Mouse (Mus musculus): ENCODE results near the gene Slc12a4. TPM values are rescaled to one million over a fixed set of nuclear protein-coding genes. Genes with fewer than 3 reads are reported as not detected.

Slc12a4 gene
- total and polyA plus RNA-seq, 3 experiments = 4.4 to 8.7 (median 6.6) TPM

DNA sequence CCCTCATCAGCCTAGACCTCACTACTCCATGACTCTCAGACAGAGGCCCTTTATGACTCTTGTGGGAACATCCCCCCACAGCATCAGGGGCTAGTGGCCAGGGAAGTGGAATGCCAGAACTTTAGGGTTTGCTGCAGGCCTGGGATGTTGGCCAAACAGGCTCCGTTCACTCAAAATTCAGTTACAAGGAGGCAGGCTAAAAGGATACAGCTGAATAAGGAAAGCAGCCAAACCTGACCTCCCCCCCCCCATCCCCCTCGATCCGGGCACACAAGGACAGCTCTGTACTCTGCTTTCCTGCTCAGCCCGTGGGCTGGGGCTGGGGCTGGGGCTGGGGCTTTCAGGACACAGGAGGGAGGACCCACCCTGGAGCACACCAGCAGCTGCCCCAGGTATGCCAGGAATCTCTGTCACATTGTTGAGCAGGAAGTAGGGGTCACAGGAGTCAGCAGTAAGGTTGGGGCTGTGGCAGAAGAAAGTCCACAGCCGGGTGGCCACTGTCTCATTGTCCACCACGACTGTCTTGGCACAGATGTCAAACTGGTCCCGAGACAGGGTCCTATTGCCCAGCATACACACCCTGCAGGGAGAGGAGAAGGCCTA is 14.7 kb downstream of the Slc12a4 start:
- TF ChIP-seq TAL1 (conservative IDR thresholded peaks at IDR 0.05; ENCODE audit: low read depth, low read length) (no peak), GATA1 (IDR thresholded peaks at IDR 0.05; ENCODE audit: borderline replicate concordance, low read length) (no peak), CTCF (IDR thresholded peaks at IDR 0.05; ENCODE audit: low read depth, low read length) (no peak), POLR2AphosphoS5 (IDR thresholded peaks at IDR 0.05; ENCODE audit: insufficient replicate concordance, low read depth, low read length) (no peak), GATA2 (IDR thresholded peaks at IDR 0.05; ENCODE audit: borderline replicate concordance, low read depth, low read length) (no peak)
- ATAC-seq (ENCODE audit: extremely low read depth, insufficient number of reproducible peaks, low FRiP score, poor library complexity, severe bottlenecking) = no peak
- no peak for DNase-seq (ENCODE audit: low spot score)
- Histone ChIP-seq H3K36me3 (replicated peaks) (peaks cover 89% of the 10 kb centered on the region), H3K4me1 (ENCODE audit: insufficient read depth, low read depth, low read length) (peaks cover 12% of the 10 kb centered on the region), H3K9me3 (replicated peaks) (no peaks in the 10 kb centered on the region), H3K4me3 (ENCODE audit: low read depth, low read length) (no peak overlapping the region), H3K27me3 (ENCODE audit: insufficient read depth, low read length) (no peaks in the 10 kb centered on the region)

DNA sequence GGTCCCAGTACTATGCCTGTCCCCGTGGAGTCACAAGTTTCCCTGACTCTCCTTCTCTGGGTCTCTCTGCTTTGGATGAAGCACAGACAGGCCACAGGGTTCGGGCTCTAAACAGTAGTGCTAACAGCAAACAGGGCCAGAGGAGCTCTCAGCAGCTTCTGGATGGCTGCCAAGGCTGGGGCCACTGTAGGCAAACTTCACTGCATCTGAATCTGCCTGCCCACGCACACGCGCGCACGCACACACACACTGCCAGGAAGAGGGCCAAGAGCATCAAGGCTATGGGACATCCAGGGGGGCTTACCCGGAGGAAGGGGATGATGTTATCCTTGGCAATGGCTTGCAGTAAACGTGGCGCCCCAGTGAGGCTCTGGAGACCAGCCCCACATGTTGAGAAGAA is 16.5 kb downstream of the Slc12a4 start:
- ATAC-seq (ENCODE audit: extremely low read depth, insufficient number of reproducible peaks, low FRiP score, poor library complexity, severe bottlenecking) (no peak), DNase-seq (ENCODE audit: low spot score) (peak; percentile 54)
- H3K36me3 ChIP-seq (replicated peaks) = peaks cover 93% of the 10 kb centered on the region

DNA sequence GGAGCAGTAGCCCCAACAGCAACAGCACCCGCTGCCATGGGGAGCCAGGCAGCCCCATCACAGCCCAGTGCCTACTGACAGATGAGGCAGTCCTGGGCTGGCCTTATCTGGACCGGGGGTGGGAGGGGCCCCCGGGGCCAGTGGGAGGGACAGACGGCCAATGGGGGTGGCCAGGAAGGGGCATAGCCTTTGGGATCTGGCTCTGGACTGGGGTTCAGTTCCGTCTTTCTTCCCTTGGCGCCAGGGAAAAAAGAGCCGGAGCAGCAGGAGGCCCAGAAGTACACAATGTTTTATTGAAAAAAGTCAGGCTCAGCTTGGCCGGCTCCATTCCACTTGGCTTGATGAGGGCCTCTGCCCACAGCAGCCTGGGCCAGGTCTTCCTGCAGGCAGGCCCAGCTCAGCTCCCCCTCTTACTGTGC is 22.6 kb downstream of the Slc12a4 start, which contains the start of gene Lcat:
TSS of gene Lcat (minus strand) at position 62 of the 419 bp plus-strand sequence.
- ATAC-seq (ENCODE audit: extremely low read depth, insufficient number of reproducible peaks, low FRiP score, poor library complexity, severe bottlenecking) = no peak
- H3K36me3 ChIP-seq (replicated peaks) = peaks cover 82% of the 10 kb centered on the region
- H3K4me3 ChIP-seq (ENCODE audit: low read depth, low read length) = no peak within 1 kb of the TSS
- H3K27me3 ChIP-seq (ENCODE audit: insufficient read depth, low read length) = no peaks in the 10 kb centered on the region
- TF ChIP-seq CTCF (IDR thresholded peaks at IDR 0.05; ENCODE audit: low read depth, low read length) = no peak
- TF ChIP-seq TAL1 (conservative IDR thresholded peaks at IDR 0.05; ENCODE audit: low read depth, low read length) = no peak
- TF ChIP-seq POLR2AphosphoS5 (IDR thresholded peaks at IDR 0.05; ENCODE audit: insufficient replicate concordance, low read depth, low read length) = no peak
- TF ChIP-seq GATA1 (IDR thresholded peaks at IDR 0.05; ENCODE audit: borderline replicate concordance, low read length) = no peak
- no peak for TF ChIP-seq GATA2 (IDR thresholded peaks at IDR 0.05; ENCODE audit: borderline replicate concordance, low read depth, low read length)
- no peak for DNase-seq (ENCODE audit: low spot score)
- H3K9me3 ChIP-seq (replicated peaks) = no peaks in the 10 kb centered on the region
- peaks cover 21% of the 10 kb centered on the region for H3K4me1 ChIP-seq (ENCODE audit: insufficient read depth, low read depth, low read length)

More for the DNA sequence above, 16.5 kb downstream of the Slc12a4 start:
- no peaks in the 10 kb centered on the region for H3K9me3 ChIP-seq (replicated peaks)
- TF ChIP-seq GATA2 (IDR thresholded peaks at IDR 0.05; ENCODE audit: borderline replicate concordance, low read depth, low read length) (no peak), TAL1 (conservative IDR thresholded peaks at IDR 0.05; ENCODE audit: low read depth, low read length) (no peak), POLR2AphosphoS5 (IDR thresholded peaks at IDR 0.05; ENCODE audit: insufficient replicate concordance, low read depth, low read length) (no peak)
- no peaks in the 10 kb centered on the region for H3K27me3 ChIP-seq (ENCODE audit: insufficient read depth, low read length)
- H3K4me1 ChIP-seq (ENCODE audit: insufficient read depth, low read depth, low read length) = peaks cover 12% of the 10 kb centered on the region
- no peak overlapping the region for H3K4me3 ChIP-seq (ENCODE audit: low read depth, low read length)

DNA sequence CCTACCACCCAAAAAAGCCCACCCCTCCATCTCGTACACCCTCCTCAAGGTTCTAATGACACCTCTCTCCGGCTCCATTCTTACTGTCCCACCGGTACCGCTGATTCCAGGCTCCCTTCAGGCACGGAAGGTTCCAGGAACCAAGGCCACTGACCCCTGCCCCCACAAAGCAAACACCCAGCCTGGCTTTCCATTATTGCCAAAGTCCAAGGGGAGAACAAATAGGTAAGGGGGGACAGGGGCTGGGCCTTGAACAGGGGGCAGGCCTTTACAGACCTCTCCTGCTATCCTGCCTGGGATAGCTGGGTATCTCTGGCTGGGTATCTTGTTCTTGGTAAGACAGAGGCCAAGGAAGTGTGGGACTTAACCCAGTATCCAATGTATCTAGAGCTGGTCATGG is 23.4 kb downstream of the Slc12a4 start:
- no peak for TF ChIP-seq GATA1 (IDR thresholded peaks at IDR 0.05; ENCODE audit: borderline replicate concordance, low read length)
- TF ChIP-seq TAL1 (conservative IDR thresholded peaks at IDR 0.05; ENCODE audit: low read depth, low read length) = no peak
- TF ChIP-seq GATA2 (IDR thresholded peaks at IDR 0.05; ENCODE audit: borderline replicate concordance, low read depth, low read length) = no peak
- TF ChIP-seq POLR2AphosphoS5 (IDR thresholded peaks at IDR 0.05; ENCODE audit: insufficient replicate concordance, low read depth, low read length) = no peak
- Histone ChIP-seq H3K4me3 (ENCODE audit: low read depth, low read length) (no peak overlapping the region), H3K9me3 (replicated peaks) (no peaks in the 10 kb centered on the region), H3K36me3 (replicated peaks) (peaks cover 74% of the 10 kb centered on the region), H3K27me3 (ENCODE audit: insufficient read depth, low read length) (no peaks in the 10 kb centered on the region), H3K4me1 (ENCODE audit: insufficient read depth, low read depth, low read length) (peaks cover 29% of the 10 kb centered on the region)
- no peak for ATAC-seq (ENCODE audit: extremely low read depth, insufficient number of reproducible peaks, low FRiP score, poor library complexity, severe bottlenecking)
- DNase-seq (ENCODE audit: low spot score) = no peak

DNA sequence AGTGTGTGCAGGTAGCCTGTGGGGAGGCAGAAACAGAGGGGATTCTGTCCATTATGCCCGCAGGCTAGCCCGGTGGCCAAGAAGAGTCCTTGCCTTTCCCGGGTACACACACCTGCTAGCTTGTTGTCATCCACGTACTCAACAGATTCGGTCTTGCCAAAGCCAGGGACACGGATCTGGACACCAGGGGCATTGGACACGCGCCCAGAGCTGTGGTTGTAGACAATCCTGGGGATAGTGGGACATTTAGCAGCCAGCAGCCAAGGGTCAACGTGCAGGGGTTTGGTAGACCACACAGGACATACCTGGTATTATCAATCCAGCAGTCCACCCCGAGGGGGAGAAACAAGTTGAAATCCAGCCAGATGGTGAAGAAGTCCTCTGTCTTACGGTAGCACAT is 23.9 kb downstream of the Slc12a4 start:
- H3K27me3 ChIP-seq (ENCODE audit: insufficient read depth, low read length) = no peaks in the 10 kb centered on the region
- TF ChIP-seq CTCF (IDR thresholded peaks at IDR 0.05; ENCODE audit: low read depth, low read length) (no peak), POLR2AphosphoS5 (IDR thresholded peaks at IDR 0.05; ENCODE audit: insufficient replicate concordance, low read depth, low read length) (no peak), GATA2 (IDR thresholded peaks at IDR 0.05; ENCODE audit: borderline replicate concordance, low read depth, low read length) (no peak), TAL1 (conservative IDR thresholded peaks at IDR 0.05; ENCODE audit: low read depth, low read length) (no peak)
- H3K4me3 ChIP-seq (ENCODE audit: low read depth, low read length) = no peak overlapping the region
- no peak for DNase-seq (ENCODE audit: low spot score)
- ATAC-seq (ENCODE audit: extremely low read depth, insufficient number of reproducible peaks, low FRiP score, poor library complexity, severe bottlenecking) = no peak
- peaks cover 69% of the 10 kb centered on the region for H3K36me3 ChIP-seq (replicated peaks)
- no peaks in the 10 kb centered on the region for H3K9me3 ChIP-seq (replicated peaks)
- peaks cover 34% of the 10 kb centered on the region for H3K4me1 ChIP-seq (ENCODE audit: insufficient read depth, low read depth, low read length)

DNA sequence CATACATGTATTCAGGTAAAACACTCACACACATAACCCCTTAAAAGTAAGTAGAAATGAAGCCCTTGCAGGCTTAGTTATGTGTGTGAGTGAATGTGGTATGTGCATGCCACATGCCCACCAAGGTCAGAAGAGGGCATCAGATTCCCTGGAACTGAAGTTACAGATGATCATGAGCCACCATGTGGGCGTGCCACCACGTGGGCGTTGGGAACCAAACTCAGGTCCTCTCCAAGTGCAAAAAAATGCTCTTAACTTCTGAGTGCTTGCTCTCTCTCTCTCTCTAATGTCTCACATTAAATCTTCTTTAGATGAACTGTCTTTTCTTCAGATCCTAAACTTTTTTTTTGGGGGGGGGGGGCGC is 27.6 kb downstream of the Slc12a4 start, which contains the start of gene Psmb10:
TSS of gene Psmb10 (minus strand) at position 139 of the 364 bp plus-strand sequence.
- peak within 1 kb of the TSS; percentile 94 for H3K4me3 ChIP-seq (ENCODE audit: low read depth, low read length)
- ATAC-seq (ENCODE audit: extremely low read depth, insufficient number of reproducible peaks, low FRiP score, poor library complexity, severe bottlenecking) (no peak), DNase-seq (ENCODE audit: low spot score) (no peak)
- H3K9me3 ChIP-seq (replicated peaks) = no peaks in the 10 kb centered on the region
- TF ChIP-seq POLR2AphosphoS5 (IDR thresholded peaks at IDR 0.05; ENCODE audit: insufficient replicate concordance, low read depth, low read length) = no peak
- TF ChIP-seq CTCF (IDR thresholded peaks at IDR 0.05; ENCODE audit: low read depth, low read length) = no peak
- no peak for TF ChIP-seq TAL1 (conservative IDR thresholded peaks at IDR 0.05; ENCODE audit: low read depth, low read length)
- TF ChIP-seq GATA2 (IDR thresholded peaks at IDR 0.05; ENCODE audit: borderline replicate concordance, low read depth, low read length) = no peak
- TF ChIP-seq GATA1 (IDR thresholded peaks at IDR 0.05; ENCODE audit: borderline replicate concordance, low read length) = no peak
- peaks cover 66% of the 10 kb centered on the region for H3K4me1 ChIP-seq (ENCODE audit: insufficient read depth, low read depth, low read length)
- H3K27me3 ChIP-seq (ENCODE audit: insufficient read depth, low read length) = no peaks in the 10 kb centered on the region
- peaks cover 60% of the 10 kb centered on the region for H3K36me3 ChIP-seq (replicated peaks)
